Mouse (Mus musculus) liver, postnatal 0 days (tissue): ENCODE measurements at regions not wholly inside any gene's neighbourhood (a gene's known extent, or its start where the extent isn't known, plus 50 kb on each side); places are given as distances from the start of the nearest gene placed in this dataset.

Source experiments
- CTCF ChIP-seq: sonication (generic); IDR thresholded peaks from 2 replicates; pipeline ENCODE4 v1.5.1; 2016; ENCODE audit warnings: antibody characterized with exemption, low read depth
- EP300 ChIP-seq: IDR thresholded peaks from 2 replicates; pipeline ENCODE4 v1.6.1; 2016; ENCODE audit warnings: antibody characterized with exemption, low read depth, mild to moderate bottlenecking

- TF ChIP-seq CTCF: no peak
- TF ChIP-seq EP300: no peak
These were observed 197.9 kb downstream of the Hlx start for GRCm38 (mm10) chr1:184534511-184534910.
